Mouse (Mus musculus): ENCODE data around the gene Ppm1a.

GRCm38 (mm10) chr12:72830317-72830716 is 73.1 kb downstream of the Ppm1a start:
- TF ChIP-seq POU5F1 (IDR thresholded peaks at IDR 0.05; ENCODE audit: borderline replicate concordance, low read length): no peak
- no peak for TF ChIP-seq CTCF (conservative IDR thresholded peaks at IDR 0.05; ENCODE audit: low read length)
- TF ChIP-seq NANOG (IDR thresholded peaks at IDR 0.05; ENCODE audit: borderline replicate concordance, low read length): no peak

All from E14TG2a.4 (cell line).